Mouse (Mus musculus): ENCODE measurements around the gene Fxyd4.

DNA sequence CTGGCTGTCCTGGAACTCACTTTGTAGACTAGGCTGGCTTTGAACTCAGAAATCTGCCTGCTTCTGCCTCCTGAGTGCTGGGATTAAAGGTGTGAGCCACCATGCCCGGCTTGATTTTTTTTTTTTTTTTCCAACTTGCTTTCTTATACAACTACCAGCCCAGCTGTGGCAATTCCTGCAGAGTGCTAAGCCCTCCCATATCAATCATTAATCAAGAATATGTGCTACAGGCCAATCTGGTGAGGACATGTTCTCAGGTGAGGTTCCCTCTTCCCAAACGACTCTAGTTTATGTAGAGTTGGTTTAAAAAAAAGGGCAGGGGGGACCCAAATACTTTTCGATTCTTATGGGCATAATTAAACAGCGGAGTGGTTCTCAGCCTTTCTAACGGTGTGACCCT, 39.7 kb downstream of the Fxyd4 start:
- TF ChIP-seq POLR2A (IDR thresholded peaks at IDR 0.05; ENCODE audit: extremely low read depth, insufficient read depth, low read length), result no peak
- TF ChIP-seq CTCF (IDR thresholded peaks at IDR 0.05; ENCODE audit: low read depth, low read length), result no peak

All from liver, adult 2 months (tissue).